Mouse (Mus musculus) stomach, postnatal 0 days (tissue): ENCODE data around the gene Gp6. TPM values are rescaled to one million over a fixed set of nuclear protein-coding genes. Genes with fewer than 3 reads are reported as not detected.

Experiments
- ATAC-seq: fragments of 200-750 bp; cut with Nextera tagmentation; 2 replicates; pipeline ENCODE4 v1.8.0; 2017; ENCODE audit not compliant: low FRiP score, low TSS enrichment
- DNase-seq: peaks from one replicate; pipeline ENCODE4 v3.0.0-alpha.2; 2016; ENCODE audit warnings: low spot score
- H3K27ac ChIP-seq: fragments of 300-500 bp; sonication (generic); replicated peaks from 2 replicates; pipeline ENCODE4 v1.5.1; 2014; ENCODE audit warnings: mild to moderate bottlenecking, control low read depth
- H3K27me3 ChIP-seq: fragments of 300-500 bp; sonication (generic); 2 replicates; pipeline ENCODE4 v1.6.1; 2014; ENCODE audit warnings: low read length; ENCODE audit not compliant: control insufficient read depth, insufficient read depth
- H3K36me3 ChIP-seq: fragments of 300-500 bp; sonication (generic); 2 replicates; pipeline ENCODE4 v1.6.1; 2014; ENCODE audit warnings: low read length, mixed read lengths; ENCODE audit not compliant: control insufficient read depth, insufficient read depth
- H3K4me1 ChIP-seq: fragments of 300-500 bp; sonication (generic); replicated peaks from 2 replicates; pipeline ENCODE4 v1.6.1; 2014; ENCODE audit warnings: antibody characterized with exemption; ENCODE audit not compliant: control insufficient read depth, insufficient read depth
- H3K4me2 ChIP-seq: fragments of 300-500 bp; sonication (generic); replicated peaks from 2 replicates; pipeline ENCODE4 v1.6.1; 2014; ENCODE audit warnings: low read depth, mild to moderate bottlenecking, control low read depth, moderate library complexity
- H3K4me3 ChIP-seq: fragments of 300-500 bp; sonication (generic); 2 replicates; pipeline ENCODE4 v1.5.1; 2014; ENCODE audit warnings: low read depth, low read length, control low read depth
- H3K9ac ChIP-seq: fragments of 300-500 bp; sonication (generic); 2 replicates; pipeline ENCODE4 v1.6.1; 2014; ENCODE audit warnings: mild to moderate bottlenecking, low read length, control low read depth, mixed read lengths
- H3K9me3 ChIP-seq: fragments of 300-500 bp; sonication (generic); 2 replicates; pipeline ENCODE4 v1.6.1; 2016; ENCODE audit warnings: low read length; ENCODE audit not compliant: control insufficient read depth
- CTCF ChIP-seq: IDR thresholded peaks from 2 replicates; pipeline ENCODE4 v1.5.1; 2016; ENCODE audit warnings: antibody characterized with exemption, low read depth, mild to moderate bottlenecking, moderate library complexity
- EP300 ChIP-seq: optimal IDR thresholded peaks from 2 replicates; pipeline ENCODE3; 2016; ENCODE audit warnings: antibody characterized with exemption
- WGBS: fragments of 180-500 bp; shearing (Covaris S2); extraction: QIAGEN DNeasy Blood & Tissue Kit; methylation state at CpG from one replicate; pipeline ENCODE4 v1.1.7; 2014; 5-methylcytosine and 5-hydroxymethylcytosine counted together
- polyA plus RNA-seq: library from polyadenylated mRNA; unstranded; fragments of >200 nt; fragmentation: Nextera tagmentation; extraction: Ambion mirVana; gene quantifications from 2 replicates; pipeline ENCODE4 v1.2.1, GENCODE M21; 2015

The Gp6 gene
- 0.01 TPM in 1 of 2 replicates, not detected in the other for polyA plus RNA-seq

GRCm38 (mm10) chr7:4397730-4398129, at the start of gene Gp6:
TSS of gene Gp6 (minus strand) at chr7:4397744.
- H3K4me3 ChIP-seq, result no peak within 1 kb of the TSS
- no peak for ATAC-seq
- 92% methylated on average over 1 of the region's 1 CpGs for WGBS
- no peaks in the 10 kb centered on the region for H3K36me3 ChIP-seq
- H3K4me2 ChIP-seq, result no peak within 1 kb of the TSS
- no peak for TF ChIP-seq EP300
- TF ChIP-seq CTCF, result no peak
- H3K4me1 ChIP-seq, result no peaks in the 10 kb centered on the region
- DNase-seq, result no peak
- no peak within 1 kb of the TSS for H3K27ac ChIP-seq
- H3K9ac ChIP-seq, result no peak within 1 kb of the TSS
- no peaks in the 10 kb centered on the region for H3K9me3 ChIP-seq
- H3K27me3 ChIP-seq, result no peaks in the 10 kb centered on the region

GRCm38 (mm10) chr7:4447138-4447537, 49.6 kb upstream of the Gp6 start:
- Histone ChIP-seq H3K4me1 (peaks cover 2% of the 10 kb centered on the region; the same call in 1 of the 2 replicates), H3K4me3 (no peak overlapping the region), H3K36me3 (peaks cover 7% of the 10 kb centered on the region), H3K27me3 (no peaks in the 10 kb centered on the region), H3K9me3 (no peaks in the 10 kb centered on the region), H3K9ac (no peak overlapping the region), H3K4me2 (no peak overlapping the region), H3K27ac (no peak overlapping the region)
- DNase-seq, result no peak
- TF ChIP-seq EP300 (no peak), CTCF (peak; percentile 50)
- WGBS, result 0% methylated on average over 1 of the region's 1 CpGs
- no peak for ATAC-seq

- H3K4me2 ChIP-seq, result peak within 1 kb of the TSS; percentile 75
- H3K9me3 ChIP-seq, result no peaks in the 10 kb centered on the region
- peak; percentile 88 for DNase-seq
- peak within 1 kb of the TSS; percentile 73 for H3K4me3 ChIP-seq
- 0 out of 2 replicates have a peak, but pooled peaks cover 2% of the 10 kb centered on the region for H3K4me1 ChIP-seq
- peak; percentile 93 for ATAC-seq
- no peaks in the 10 kb centered on the region for H3K27me3 ChIP-seq
- peaks cover 9% of the 10 kb centered on the region for H3K36me3 ChIP-seq
- peak within 1 kb of the TSS; percentile 74 for H3K9ac ChIP-seq
- H3K27ac ChIP-seq, result peak within 1 kb of the TSS; percentile 89
- under 1% methylated on average over 35 of the region's 35 CpGs for WGBS
- TF ChIP-seq CTCF (no peak), EP300 (no peak)
Measured at GRCm38 (mm10) chr7:4445216-4445791, 47.8 kb upstream of the Gp6 start, which contains the start of gene Rdh13. TSS of gene Rdh13 (minus strand) at chr7:4445649.

- Histone ChIP-seq H3K9me3 (no peaks in the 10 kb centered on the region), H3K4me1 (no peaks in the 10 kb centered on the region), H3K27me3 (no peaks in the 10 kb centered on the region), H3K36me3 (peaks cover 15% of the 10 kb centered on the region), H3K4me3 (no peak overlapping the region), H3K4me2 (no peak overlapping the region), H3K27ac (no peak overlapping the region), H3K9ac (0 out of 2 replicates have a peak overlapping the region, but pooled peaks have one; percentile 13)
- ATAC-seq (no peak), DNase-seq (no peak)
- 90% methylated on average over 10 of the region's 10 CpGs for WGBS
- TF ChIP-seq EP300 (no peak), CTCF (no peak)
Measured at GRCm38 (mm10) chr7:4440549-4440948, 43.0 kb upstream of the Gp6 start.

GRCm38 (mm10) chr7:4437721-4438120, 40.2 kb upstream of the Gp6 start:
- H3K9ac ChIP-seq, result no peak overlapping the region
- H3K9me3 ChIP-seq, result no peaks in the 10 kb centered on the region
- no peak overlapping the region for H3K4me2 ChIP-seq
- H3K27me3 ChIP-seq, result no peaks in the 10 kb centered on the region
- no peak for ATAC-seq
- no peak overlapping the region for H3K4me3 ChIP-seq
- WGBS, result 83% methylated on average over 2 of the region's 2 CpGs
- no peak for TF ChIP-seq CTCF
- TF ChIP-seq EP300, result no peak
- H3K4me1 ChIP-seq, result no peaks in the 10 kb centered on the region
- no peak for DNase-seq
- no peak overlapping the region for H3K27ac ChIP-seq
- peaks cover 30% of the 10 kb centered on the region for H3K36me3 ChIP-seq

GRCm38 (mm10) chr7:4432026-4432425, 34.5 kb upstream of the Gp6 start:
- no peak for ATAC-seq
- DNase-seq, result peak; percentile 11
- TF ChIP-seq EP300 (no peak), CTCF (no peak)

More at GRCm38 (mm10) chr7:4432026-4432425, 34.5 kb upstream of the Gp6 start:
- H3K36me3 ChIP-seq, result peaks cover 43% of the 10 kb centered on the region
- no peaks in the 10 kb centered on the region for H3K9me3 ChIP-seq
- H3K9ac ChIP-seq, result no peak overlapping the region
- H3K4me1 ChIP-seq, result no peaks in the 10 kb centered on the region
- no peak overlapping the region for H3K4me3 ChIP-seq
- H3K4me2 ChIP-seq, result no peak overlapping the region
- 90% methylated on average over 8 of the region's 8 CpGs for WGBS
- H3K27ac ChIP-seq, result no peak overlapping the region
- H3K27me3 ChIP-seq, result no peaks in the 10 kb centered on the region
